Mouse (Mus musculus) neural tube, embryonic 14.5 days (tissue): ENCODE data around the gene Xxylt1. TPM values are rescaled to one million over a fixed set of nuclear protein-coding genes. Genes with fewer than 3 reads are reported as not detected.

Experiments used
- ATAC-seq: fragments of 200-750 bp; cut with Nextera tagmentation; 2 replicates; pipeline ENCODE4 v1.8.0; 2017; ENCODE audit warnings: low read depth, mild to moderate bottlenecking, moderate TSS enrichment, moderate library complexity
- H3K27ac ChIP-seq: fragments of 300-500 bp; sonication (generic); 2 replicates; pipeline ENCODE4 v1.5.1; 2014; ENCODE audit warnings: low read depth, mild to moderate bottlenecking, control low read depth, low read length, moderate library complexity, mixed read lengths
- H3K27me3 ChIP-seq: fragments of 300-500 bp; sonication (generic); 2 replicates; pipeline ENCODE4 v1.6.1; 2014; ENCODE audit warnings: low read length; ENCODE audit not compliant: control insufficient read depth, insufficient read depth
- H3K36me3 ChIP-seq: fragments of 300-500 bp; sonication (generic); 2 replicates; pipeline ENCODE4 v1.6.1; 2014; ENCODE audit warnings: low read length, mixed read lengths; ENCODE audit not compliant: control insufficient read depth, insufficient read depth
- H3K4me1 ChIP-seq: fragments of 300-500 bp; sonication (generic); 2 replicates; pipeline ENCODE4 v1.6.1; 2014; ENCODE audit warnings: low read length; ENCODE audit not compliant: control insufficient read depth, insufficient read depth
- H3K4me2 ChIP-seq: fragments of 300-500 bp; sonication (generic); 2 replicates; pipeline ENCODE4 v1.6.1; 2014; ENCODE audit warnings: mild to moderate bottlenecking, low read depth, low read length, control low read depth
- H3K4me3 ChIP-seq: fragments of 300-500 bp; sonication (generic); 2 replicates; pipeline ENCODE4 v1.5.1; 2014; ENCODE audit warnings: low read depth, low read length, control low read depth, mixed read lengths
- H3K9ac ChIP-seq: fragments of 300-500 bp; sonication (generic); replicated peaks from 2 replicates; pipeline ENCODE4 v1.6.1; 2014; ENCODE audit warnings: low read depth, mild to moderate bottlenecking, control low read depth, low read length, mixed read lengths
- H3K9me3 ChIP-seq: fragments of 300-500 bp; sonication (generic); 2 replicates; pipeline ENCODE4 v1.6.1; 2016; ENCODE audit warnings: low read length; ENCODE audit not compliant: control insufficient read depth
- WGBS: fragments of 180-500 bp; shearing (Covaris S2); extraction: QIAGEN DNeasy Blood & Tissue Kit; methylation state at CpG from one replicate; pipeline ENCODE4 v1.1.7; 2014; 5-methylcytosine and 5-hydroxymethylcytosine counted together
- polyA plus RNA-seq: library from polyadenylated mRNA; unstranded; fragments of >200 nt; fragmentation: Nextera tagmentation; extraction: Ambion mirVana; gene quantifications from 2 replicates; pipeline ENCODE4 v1.2.1, GENCODE M21; 2014

Xxylt1 gene
- polyA plus RNA-seq, 1 experiment from 2014 or later: 17.3 TPM

- Histone ChIP-seq H3K4me1 (peaks cover 8% of the 10 kb centered on the region; the same call in 1 of the 2 replicates), H3K9ac (no peak overlapping the region), H3K27me3 (no peaks in the 10 kb centered on the region), H3K4me2 (no peak overlapping the region), H3K36me3 (no peaks in the 10 kb centered on the region), H3K9me3 (no peaks in the 10 kb centered on the region), H3K4me3 (no peak overlapping the region), H3K27ac (no peak overlapping the region)
- 93% methylated on average over 3 of the region's 3 CpGs for WGBS
- no peak for ATAC-seq
Measured at GRCm38 (mm10) chr16:30937665-30938064, 143.6 kb downstream of the Xxylt1 start.

GRCm38 (mm10) chr16:30936471-30936870, 144.8 kb downstream of the Xxylt1 start:
- no peak overlapping the region for H3K4me3 ChIP-seq
- no peaks in the 10 kb centered on the region for H3K9me3 ChIP-seq
- H3K27ac ChIP-seq: no peak overlapping the region
- H3K27me3 ChIP-seq: no peaks in the 10 kb centered on the region
- H3K9ac ChIP-seq: no peak overlapping the region
- H3K4me2 ChIP-seq: no peak overlapping the region
- peaks cover 9% of the 10 kb centered on the region; the same call in 1 of the 2 replicates for H3K4me1 ChIP-seq
- no peak for ATAC-seq
- H3K36me3 ChIP-seq: no peaks in the 10 kb centered on the region
- 52% methylated on average over 6 of the region's 6 CpGs for WGBS

GRCm38 (mm10) chr16:30936012-30936461, 145.2 kb downstream of the Xxylt1 start:
- Histone ChIP-seq H3K36me3 (no peaks in the 10 kb centered on the region), H3K4me2 (no peak overlapping the region), H3K4me1 (peaks cover 9% of the 10 kb centered on the region; the same call in 1 of the 2 replicates), H3K9me3 (no peaks in the 10 kb centered on the region), H3K27ac (no peak overlapping the region), H3K27me3 (no peaks in the 10 kb centered on the region), H3K9ac (no peak overlapping the region), H3K4me3 (no peak overlapping the region)
- ATAC-seq: no peak
- 87% methylated on average over 7 of the region's 7 CpGs for WGBS

GRCm38 (mm10) chr16:30934967-30935690, 146.1 kb downstream of the Xxylt1 start:
- no peaks in the 10 kb centered on the region for H3K9me3 ChIP-seq
- peaks cover 9% of the 10 kb centered on the region; the same call in 1 of the 2 replicates for H3K4me1 ChIP-seq
- 35% methylated on average over 15 of the region's 15 CpGs for WGBS
- no peak overlapping the region for H3K27ac ChIP-seq
- no peaks in the 10 kb centered on the region for H3K27me3 ChIP-seq
- no peak overlapping the region for H3K4me2 ChIP-seq
- no peak for ATAC-seq
- H3K36me3 ChIP-seq: no peaks in the 10 kb centered on the region
- no peak overlapping the region for H3K4me3 ChIP-seq
- H3K9ac ChIP-seq: no peak overlapping the region

GRCm38 (mm10) chr16:30934205-30934780, 146.9 kb downstream of the Xxylt1 start:
- peak; percentile 18; the same call in 1 of the 2 replicates for ATAC-seq
- Histone ChIP-seq H3K9me3 (no peaks in the 10 kb centered on the region), H3K36me3 (no peaks in the 10 kb centered on the region), H3K4me2 (no peak overlapping the region), H3K27me3 (no peaks in the 10 kb centered on the region), H3K4me1 (peaks cover 9% of the 10 kb centered on the region; the same call in 1 of the 2 replicates), H3K27ac (no peak overlapping the region), H3K9ac (no peak overlapping the region), H3K4me3 (no peak overlapping the region)
- WGBS: 28% methylated on average over 11 of the region's 11 CpGs

- Histone ChIP-seq H3K4me3 (no peak overlapping the region), H3K27me3 (no peaks in the 10 kb centered on the region), H3K27ac (no peak overlapping the region), H3K4me2 (no peak overlapping the region), H3K9me3 (no peaks in the 10 kb centered on the region), H3K4me1 (peaks cover 9% of the 10 kb centered on the region; the same call in 1 of the 2 replicates), H3K9ac (no peak overlapping the region), H3K36me3 (no peaks in the 10 kb centered on the region)
- WGBS: 96% methylated on average over 8 of the region's 8 CpGs
- no peak for ATAC-seq
Measured at GRCm38 (mm10) chr16:30933366-30933765, 147.9 kb downstream of the Xxylt1 start.

GRCm38 (mm10) chr16:30932791-30933190, 148.4 kb downstream of the Xxylt1 start:
- no peaks in the 10 kb centered on the region for H3K36me3 ChIP-seq
- no peak overlapping the region for H3K9ac ChIP-seq
- no peaks in the 10 kb centered on the region for H3K9me3 ChIP-seq
- no peak overlapping the region for H3K4me2 ChIP-seq
- no peak overlapping the region for H3K27ac ChIP-seq
- WGBS: 77% methylated on average over 4 of the region's 4 CpGs
- no peak overlapping the region for H3K4me3 ChIP-seq
- no peaks in the 10 kb centered on the region for H3K27me3 ChIP-seq
- ATAC-seq: no peak
- peaks cover 9% of the 10 kb centered on the region; the same call in 1 of the 2 replicates for H3K4me1 ChIP-seq

GRCm38 (mm10) chr16:30932196-30932595, 149.0 kb downstream of the Xxylt1 start:
- ATAC-seq: no peak
- Histone ChIP-seq H3K9me3 (no peaks in the 10 kb centered on the region), H3K9ac (no peak overlapping the region), H3K27ac (no peak overlapping the region), H3K4me2 (no peak overlapping the region), H3K36me3 (no peaks in the 10 kb centered on the region), H3K27me3 (no peaks in the 10 kb centered on the region), H3K4me3 (no peak overlapping the region), H3K4me1 (peaks cover 9% of the 10 kb centered on the region; the same call in 1 of the 2 replicates)
- 81% methylated on average over 5 of the region's 5 CpGs for WGBS

GRCm38 (mm10) chr16:30929165-30929564, 152.1 kb downstream of the Xxylt1 start:
- 92% methylated on average over 3 of the region's 3 CpGs for WGBS
- Histone ChIP-seq H3K4me1 (0 out of 2 replicates have a peak, but pooled peaks cover 3% of the 10 kb centered on the region), H3K4me2 (no peak overlapping the region), H3K36me3 (no peaks in the 10 kb centered on the region), H3K9ac (no peak overlapping the region), H3K9me3 (no peaks in the 10 kb centered on the region), H3K27ac (no peak overlapping the region), H3K27me3 (no peaks in the 10 kb centered on the region), H3K4me3 (no peak overlapping the region)
- ATAC-seq: no peak
